Mouse (Mus musculus) gastrocnemius, adult 2 months (tissue): ENCODE measurements around the gene Astl. TPM values are rescaled to one million over a fixed set of nuclear protein-coding genes. Genes with fewer than 3 reads are reported as not detected.
"Not testable (repeated sequence)": the region's sequence is repeated elsewhere in the genome, so short reads cannot be mapped to it uniquely, and the experiment has no call there.

Experiments
- DNase-seq: peaks from one replicate; pipeline ENCODE4 v3.0.0; 2022
- H3K27ac ChIP-seq: fragments of 200-600 bp; 2 replicates; pipeline ENCODE4 v1.8.1; 2022; ENCODE audit warnings: mild to moderate bottlenecking
- H3K4me3 ChIP-seq: fragments of 200-600 bp; 2 replicates; pipeline ENCODE4 v1.8.1; 2022; ENCODE audit warnings: mild to moderate bottlenecking, moderate library complexity
- CTCF ChIP-seq: fragments of 200-600 bp; IDR thresholded peaks from 2 replicates; pipeline ENCODE4 v1.8.1; 2022; ENCODE audit warnings: antibody characterized with exemption, mild to moderate bottlenecking, moderate library complexity
- intact Hi-C: fragments of 180-260 bp; cut with DNase I; formaldehyde crosslinking; loops from one replicate; pipeline ENCODE4 v1.15.1; 2025
- long read RNA-seq, 2 experiments: library from polyadenylated mRNA; stranded (forward); transcript quantifications; one replicate each; pipeline ENCODE4 v2.0.0; 2021
- total RNA-seq, 2 experiments: library from RNA; stranded (reverse); gene quantifications; 2 replicates each; pipeline ENCODE4 v1.2.3; 2021

The Astl gene
- under 1 TPM in 1 of 2 experiments, not detected in 1; 0.25 TPM for total RNA-seq
- long read RNA-seq, experiment 1, result 0 reads
- long read RNA-seq, experiment 2, result 0 reads

DNA sequence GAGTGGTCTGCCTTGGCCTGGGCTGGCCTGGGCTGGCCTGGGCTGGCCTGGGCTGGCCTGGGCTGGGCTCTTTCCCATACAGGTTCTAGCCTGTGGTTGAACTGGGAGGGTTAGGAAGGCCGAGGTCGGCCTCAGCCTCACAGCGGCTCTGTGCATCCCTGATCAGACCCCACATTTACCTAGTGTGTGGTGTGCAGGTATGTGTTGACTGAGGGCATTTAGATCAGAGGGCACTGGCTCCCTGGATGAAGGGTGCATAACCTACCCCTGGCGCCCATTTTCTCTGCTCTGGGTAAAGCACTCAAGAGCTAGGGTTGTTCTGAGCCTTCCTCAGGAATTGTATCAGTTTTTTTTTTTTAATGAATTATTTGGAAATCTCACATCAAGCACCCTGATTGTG lies at the start of gene Astl:
Gene Astl (plus strand): TSS at position 224 of the 400 bp plus-strand sequence.
- intact Hi-C loops, result no loop called here
- Histone ChIP-seq H3K4me3 (peak within 1 kb of the TSS; percentile 76; the same call in 1 of the 2 replicates), H3K27ac (no peak within 1 kb of the TSS)
- TF ChIP-seq CTCF, result no peak
- DNase-seq, result no peak

DNA sequence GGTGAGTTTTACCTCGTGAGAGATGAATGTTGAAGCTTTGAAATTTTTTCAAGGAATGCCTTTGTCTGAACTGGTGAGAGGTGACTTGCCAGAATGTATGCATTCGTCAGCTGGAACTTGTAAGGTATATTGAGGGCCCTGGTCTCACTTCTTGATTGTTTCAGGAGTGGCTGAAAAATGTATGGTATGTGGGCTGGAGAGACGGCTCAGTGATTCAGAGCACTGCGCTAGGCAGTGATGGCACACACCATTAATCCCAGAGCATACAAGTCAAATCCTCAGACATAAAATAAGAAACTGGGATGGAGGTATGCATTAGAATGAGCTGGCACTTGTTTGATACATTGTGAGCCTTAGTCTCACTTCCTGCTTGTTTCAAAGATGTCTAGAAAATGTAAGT lies 46.2 kb upstream of the Astl start:
- intact Hi-C loops, result no loop called here

DNA sequence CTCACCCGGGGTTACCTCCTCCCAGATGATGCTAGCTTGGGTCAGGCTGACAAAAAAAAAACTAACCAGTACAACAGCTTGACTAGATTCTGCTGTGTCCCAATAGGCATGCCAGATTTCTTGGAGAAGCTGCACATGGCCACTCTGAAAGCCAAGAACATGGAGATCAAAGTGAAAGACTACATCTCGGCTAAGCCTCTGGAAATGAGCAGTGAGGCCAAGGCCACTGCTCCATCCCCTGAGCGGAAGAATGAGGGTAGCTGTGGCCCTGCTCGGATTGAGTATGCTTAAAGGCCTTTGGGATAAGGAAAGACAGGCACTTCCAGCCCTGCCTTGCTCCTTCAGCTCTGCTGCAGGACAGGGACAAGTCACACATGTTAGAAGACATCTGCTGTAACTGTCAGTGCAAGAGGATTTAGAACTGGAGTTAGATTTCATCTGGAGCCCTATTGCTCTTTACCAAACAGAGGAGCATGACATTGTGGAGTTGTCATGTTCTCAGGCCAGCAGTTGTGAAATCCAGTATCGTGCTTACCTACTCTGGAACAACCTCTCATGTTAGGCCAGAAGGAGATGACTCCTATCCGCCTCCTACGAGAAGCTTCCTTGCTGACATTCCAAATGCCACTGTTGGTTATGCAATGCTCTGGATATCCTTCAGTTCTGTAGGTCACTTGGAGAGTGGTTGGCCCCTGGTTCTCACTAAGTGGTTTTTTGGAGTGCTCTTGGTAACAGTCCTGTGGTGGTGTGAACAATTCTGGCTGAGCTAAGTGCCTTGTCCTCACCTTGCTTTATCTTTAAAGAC lies 41.2 kb upstream of the Astl start:
- Histone ChIP-seq H3K4me3 (peak overlapping the region; percentile 13; the same call in 1 of the 2 replicates), H3K27ac (peak overlapping the region; percentile 92)
- DNase-seq, result peak; percentile 64

More for the DNA sequence above, 46.2 kb upstream of the Astl start:
- TF ChIP-seq CTCF, result no peak
- no peak overlapping the region for H3K4me3 ChIP-seq
- DNase-seq, result no peak
- no peak overlapping the region for H3K27ac ChIP-seq

GRCm38 (mm10) chr2:127298056-127298455 lies 40.4 kb upstream of the Astl start:
- TF ChIP-seq CTCF, result no peak
- intact Hi-C loops, result loop anchor here (5.0 kb wide), 1 partner anchor 46 kb away; no protein-coding TSS in a partner anchor
- H3K4me3 ChIP-seq, result peak overlapping the region; percentile 13; the same call in 1 of the 2 replicates

More for the DNA sequence above, 41.2 kb upstream of the Astl start:
- intact Hi-C loops, result loop anchor here (5.0 kb wide), 1 partner anchor 45 kb away; no protein-coding TSS in a partner anchor
- TF ChIP-seq CTCF, result no peak

GRCm38 (mm10) chr2:127300701-127301100 lies 37.7 kb upstream of the Astl start:
- no peak for DNase-seq
- intact Hi-C loops, result no loop called here
- Histone ChIP-seq H3K4me3 (no peak overlapping the region), H3K27ac (no peak overlapping the region)
- TF ChIP-seq CTCF, result no peak

More at GRCm38 (mm10) chr2:127298056-127298455, 40.4 kb upstream of the Astl start:
- H3K27ac ChIP-seq, result peak overlapping the region; percentile 92
- DNase-seq, result no peak

DNA sequence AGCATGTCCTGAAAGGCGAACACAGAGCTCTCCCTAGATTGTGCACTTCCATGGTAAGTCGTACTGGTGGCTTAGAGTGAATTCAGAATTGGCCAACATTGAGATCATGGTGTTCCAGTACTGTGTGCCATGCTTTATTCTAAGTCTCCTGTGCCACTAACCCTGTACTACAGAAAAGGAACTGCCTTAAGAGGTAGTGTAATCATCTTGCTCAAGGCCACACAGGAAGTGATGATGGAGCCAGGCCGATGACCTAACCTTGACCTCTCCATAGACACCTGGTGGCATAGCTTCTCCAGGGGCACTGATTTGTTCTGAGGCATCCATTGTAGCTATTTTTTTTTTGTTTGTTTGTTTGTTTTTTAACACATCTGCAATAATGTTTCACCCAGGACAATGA lies 36.6 kb upstream of the Astl start:
- TF ChIP-seq CTCF, result no peak
- DNase-seq, result no peak
- intact Hi-C loops, result no loop called here
- Histone ChIP-seq H3K27ac (no peak overlapping the region), H3K4me3 (no peak overlapping the region)

DNA sequence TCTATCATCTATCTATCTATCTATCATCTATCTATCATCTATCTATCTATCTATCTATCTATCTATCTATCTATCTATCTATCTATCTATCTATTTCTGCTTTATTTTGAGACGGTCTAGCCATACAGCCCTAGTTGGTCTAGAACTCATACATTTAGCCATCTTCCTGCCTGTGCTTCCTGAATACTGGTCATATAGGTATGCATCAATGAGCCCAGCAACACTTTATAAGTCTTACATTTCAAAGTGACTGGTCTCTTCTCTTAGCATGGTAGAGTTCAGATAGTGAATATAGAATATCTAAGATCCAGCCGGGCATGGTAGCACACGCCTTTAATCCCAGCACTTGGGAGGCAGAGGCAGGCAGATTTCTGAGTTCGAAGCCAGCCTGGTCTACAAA lies 34.2 kb upstream of the Astl start:
- intact Hi-C loops, H3K27ac ChIP-seq, DNase-seq, H3K4me3 ChIP-seq: not testable (repeated sequence)

GRCm38 (mm10) chr2:127304609-127305210 lies 33.7 kb upstream of the Astl start:
- intact Hi-C loops, result no loop called here
- no peak for TF ChIP-seq CTCF
- DNase-seq, result no peak

DNA sequence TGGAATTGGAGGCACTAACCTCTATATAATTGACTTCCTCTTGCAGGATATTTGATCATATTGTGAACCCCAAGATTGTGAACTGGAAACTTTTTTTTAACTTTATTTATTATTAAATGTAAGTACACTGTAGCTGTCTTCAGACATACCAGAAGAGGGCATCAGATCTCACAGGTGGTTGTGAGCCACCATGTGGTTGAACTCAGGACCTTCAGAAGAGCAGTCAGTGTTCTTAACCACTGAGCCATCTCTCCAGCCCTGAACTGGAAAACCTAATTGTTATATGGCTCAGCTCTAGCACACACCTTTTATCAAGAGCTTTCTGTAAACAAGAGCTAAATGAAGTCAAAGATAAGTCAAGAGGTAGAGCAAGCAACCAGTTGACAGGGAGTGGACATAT lies 32.3 kb upstream of the Astl start:
- no peak for DNase-seq
- no peak overlapping the region for H3K27ac ChIP-seq
- TF ChIP-seq CTCF, result peak; percentile 8; the same call in 1 of the 2 replicates

More at GRCm38 (mm10) chr2:127304609-127305210, 33.7 kb upstream of the Astl start:
- Histone ChIP-seq H3K4me3 (no peak overlapping the region), H3K27ac (no peak overlapping the region)

DNA sequence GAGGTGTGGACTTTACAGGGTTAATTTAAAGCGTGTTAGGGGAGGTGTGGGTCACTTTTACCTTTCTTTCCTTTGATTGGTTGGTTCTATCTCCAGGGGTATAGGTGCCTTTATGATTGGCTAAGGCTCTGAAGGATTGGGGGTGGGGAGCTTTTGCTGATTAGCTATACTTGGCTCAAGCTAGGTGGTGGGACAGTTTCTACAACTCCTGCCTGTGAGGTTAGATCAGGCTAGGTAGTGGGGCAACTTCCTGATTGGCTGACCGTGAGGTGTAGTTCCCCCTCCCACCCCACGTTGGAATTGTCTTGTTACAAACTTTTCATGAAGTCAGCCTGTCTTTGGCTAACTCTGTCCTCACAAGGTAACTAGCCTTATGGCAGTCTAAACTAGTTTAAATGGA lies 31.3 kb upstream of the Astl start:
- DNase-seq, result peak; percentile 2
- TF ChIP-seq CTCF, result no peak
- Histone ChIP-seq H3K27ac (no peak overlapping the region), H3K4me3 (no peak overlapping the region)
- intact Hi-C loops, result no loop called here

More for the DNA sequence above, 32.3 kb upstream of the Astl start:
- intact Hi-C loops, result no loop called here
- no peak overlapping the region for H3K4me3 ChIP-seq

DNA sequence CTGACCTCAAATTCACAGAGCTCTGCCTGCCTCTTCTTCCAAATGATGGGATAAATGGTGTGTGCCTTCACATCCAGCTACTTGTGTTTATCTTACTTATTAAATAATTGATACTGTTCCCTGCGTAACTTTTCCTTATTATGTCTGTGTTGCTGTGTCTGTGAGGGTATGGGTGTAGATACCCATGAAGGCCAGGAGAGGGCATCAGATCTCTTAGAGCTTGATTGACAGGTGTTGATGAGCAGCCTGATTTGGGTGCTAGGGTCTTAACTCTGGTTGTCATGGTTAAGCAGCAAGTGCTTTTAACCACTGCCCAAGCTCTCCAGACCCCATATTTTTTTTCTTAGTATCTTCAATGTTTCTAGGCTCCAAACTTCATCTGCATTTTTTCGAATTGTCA lies 29.8 kb upstream of the Astl start:
- Histone ChIP-seq H3K4me3 (no peak overlapping the region), H3K27ac (no peak overlapping the region)
- no peak for DNase-seq
- intact Hi-C loops, result no loop called here
- TF ChIP-seq CTCF, result peak; percentile 58

- no peak for TF ChIP-seq CTCF
- Histone ChIP-seq H3K4me3 (no peak overlapping the region), H3K27ac (no peak overlapping the region)
- intact Hi-C loops, result no loop called here
- DNase-seq, result no peak
These were observed 28.2 kb upstream of the Astl start for GRCm38 (mm10) chr2:127310246-127310645.

DNA sequence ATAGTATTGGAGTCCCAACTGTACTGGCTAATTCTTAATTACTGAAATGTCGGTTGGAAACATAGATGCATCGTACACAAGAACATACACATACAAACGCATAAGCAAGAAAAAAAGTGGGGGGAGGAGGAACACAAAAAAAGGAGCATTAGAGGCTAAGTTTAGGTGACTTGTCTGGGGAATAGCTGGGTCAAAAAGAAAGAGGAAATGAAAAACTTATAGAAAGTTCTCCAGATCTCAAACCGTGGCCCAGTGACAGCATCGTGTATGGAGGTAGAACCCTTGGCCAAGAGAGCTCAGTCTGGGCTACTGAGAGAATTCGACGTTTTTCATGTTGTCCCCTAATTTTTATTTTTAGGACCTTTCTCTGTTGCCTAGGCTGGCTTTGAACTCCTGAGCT lies 27.8 kb upstream of the Astl start:
- DNase-seq, result no peak
- intact Hi-C loops, result no loop called here
- TF ChIP-seq CTCF, result no peak
- Histone ChIP-seq H3K4me3 (no peak overlapping the region), H3K27ac (no peak overlapping the region)
